Mouse (Mus musculus): ENCODE data around the gene Edar.

- TF ChIP-seq CTCF (IDR thresholded peaks at IDR 0.05; ENCODE audit: low read depth, low read length): no peak
- TF ChIP-seq POLR2A (IDR thresholded peaks at IDR 0.05; ENCODE audit: extremely low read depth, insufficient read depth, low read length): no peak
Observed at GRCm38 (mm10) chr10:58652418-58653394, 22.7 kb downstream of the Edar start.

Measured in liver, adult 2 months (tissue).